Mouse (Mus musculus): ENCODE measurements around the gene Sh3bgrl2. TPM values are rescaled to one million over a fixed set of nuclear protein-coding genes. Genes with fewer than 3 reads are reported as not detected.

Sh3bgrl2 gene
- polyA plus RNA-seq, 1 experiment from 2014 or later: 11.0 TPM

GRCm38 (mm10) chr9:83600286-83601048, 52.3 kb downstream of the Sh3bgrl2 start:
- DNase-seq (ENCODE audit: low spot score): no peak
- H3K27me3 ChIP-seq (ENCODE audit: low read depth, poor library complexity, severe bottlenecking): no peaks in the 10 kb centered on the region
- no peaks in the 10 kb centered on the region for H3K9me3 ChIP-seq (replicated peaks)
- H3K4me3 ChIP-seq: no peak overlapping the region
- peak overlapping the region; percentile 71 for H3K27ac ChIP-seq (replicated peaks)
- no peaks in the 10 kb centered on the region for H3K36me3 ChIP-seq
- WGBS: 64% methylated on average over 10 of the region's 10 CpGs
- peaks cover 70% of the 10 kb centered on the region for H3K4me1 ChIP-seq

- no peak for DNase-seq (ENCODE audit: low spot score)
- no peaks in the 10 kb centered on the region for H3K36me3 ChIP-seq
- H3K27ac ChIP-seq (replicated peaks): peak overlapping the region; percentile 77
- H3K4me1 ChIP-seq: peaks cover 79% of the 10 kb centered on the region
- H3K27me3 ChIP-seq (ENCODE audit: low read depth, poor library complexity, severe bottlenecking): no peaks in the 10 kb centered on the region
- H3K9me3 ChIP-seq (replicated peaks): no peaks in the 10 kb centered on the region
- H3K4me3 ChIP-seq: no peak overlapping the region
- WGBS: 42% methylated on average over 6 of the region's 6 CpGs
Measured at GRCm38 (mm10) chr9:83602176-83602770, 54.1 kb downstream of the Sh3bgrl2 start.

GRCm38 (mm10) chr9:83603159-83603558, 55.0 kb downstream of the Sh3bgrl2 start:
- no peaks in the 10 kb centered on the region for H3K9me3 ChIP-seq (replicated peaks)
- no peak overlapping the region for H3K27ac ChIP-seq (replicated peaks)
- H3K27me3 ChIP-seq (ENCODE audit: low read depth, poor library complexity, severe bottlenecking): no peaks in the 10 kb centered on the region
- H3K4me1 ChIP-seq: peaks cover 85% of the 10 kb centered on the region
- 58% methylated on average over 2 of the region's 2 CpGs for WGBS
- no peaks in the 10 kb centered on the region for H3K36me3 ChIP-seq
- no peak for DNase-seq (ENCODE audit: low spot score)
- no peak overlapping the region for H3K4me3 ChIP-seq

- Histone ChIP-seq H3K27me3 (ENCODE audit: low read depth, poor library complexity, severe bottlenecking) (no peaks in the 10 kb centered on the region), H3K36me3 (no peaks in the 10 kb centered on the region), H3K27ac (replicated peaks) (peak overlapping the region; percentile 75), H3K9me3 (replicated peaks) (no peaks in the 10 kb centered on the region), H3K4me3 (no peak overlapping the region), H3K4me1 (peaks cover 85% of the 10 kb centered on the region)
- WGBS: 63% methylated on average over 8 of the region's 8 CpGs
- no peak for DNase-seq (ENCODE audit: low spot score)
Measured at GRCm38 (mm10) chr9:83605886-83606640, 57.9 kb downstream of the Sh3bgrl2 start.

- H3K9me3 ChIP-seq (replicated peaks): no peaks in the 10 kb centered on the region
- H3K27me3 ChIP-seq (ENCODE audit: low read depth, poor library complexity, severe bottlenecking): no peaks in the 10 kb centered on the region
- peak overlapping the region; percentile 63; the same call in 1 of the 2 replicates for H3K27ac ChIP-seq (replicated peaks)
- H3K4me3 ChIP-seq: no peak overlapping the region
- DNase-seq (ENCODE audit: low spot score): no peak
- peaks cover 85% of the 10 kb centered on the region for H3K4me1 ChIP-seq
- H3K36me3 ChIP-seq: no peaks in the 10 kb centered on the region
- WGBS: 83% methylated on average over 1 of the region's 1 CpGs
Measured at GRCm38 (mm10) chr9:83608135-83608534, 60.0 kb downstream of the Sh3bgrl2 start.

GRCm38 (mm10) chr9:83609422-83610297, 61.5 kb downstream of the Sh3bgrl2 start:
- Histone ChIP-seq H3K27me3 (ENCODE audit: low read depth, poor library complexity, severe bottlenecking) (no peaks in the 10 kb centered on the region), H3K27ac (replicated peaks) (peak overlapping the region; percentile 68; the same call in 1 of the 2 replicates), H3K36me3 (no peaks in the 10 kb centered on the region), H3K9me3 (replicated peaks) (no peaks in the 10 kb centered on the region), H3K4me3 (no peak overlapping the region), H3K4me1 (peaks cover 83% of the 10 kb centered on the region)
- 48% methylated on average over 9 of the region's 9 CpGs for WGBS
- peak; percentile 84 for DNase-seq (ENCODE audit: low spot score)

GRCm38 (mm10) chr9:83615912-83616585, 67.9 kb downstream of the Sh3bgrl2 start:
- DNase-seq (ENCODE audit: low spot score): no peak
- H3K4me1 ChIP-seq: peaks cover 48% of the 10 kb centered on the region
- H3K27me3 ChIP-seq (ENCODE audit: low read depth, poor library complexity, severe bottlenecking): no peaks in the 10 kb centered on the region
- H3K4me3 ChIP-seq: no peak overlapping the region
- H3K36me3 ChIP-seq: no peaks in the 10 kb centered on the region
- H3K27ac ChIP-seq (replicated peaks): 0 out of 2 replicates have a peak overlapping the region, but pooled peaks have one; percentile 38
- 65% methylated on average over 6 of the region's 6 CpGs for WGBS
- H3K9me3 ChIP-seq (replicated peaks): no peaks in the 10 kb centered on the region

GRCm38 (mm10) chr9:83616586-83617081, 68.5 kb downstream of the Sh3bgrl2 start:
- DNase-seq (ENCODE audit: low spot score): no peak
- 42% methylated on average over 7 of the region's 7 CpGs for WGBS
- H3K36me3 ChIP-seq: no peaks in the 10 kb centered on the region
- no peaks in the 10 kb centered on the region for H3K9me3 ChIP-seq (replicated peaks)
- no peak overlapping the region for H3K4me3 ChIP-seq
- H3K4me1 ChIP-seq: peaks cover 43% of the 10 kb centered on the region
- H3K27ac ChIP-seq (replicated peaks): 0 out of 2 replicates have a peak overlapping the region, but pooled peaks have one; percentile 38
- no peaks in the 10 kb centered on the region for H3K27me3 ChIP-seq (ENCODE audit: low read depth, poor library complexity, severe bottlenecking)

GRCm38 (mm10) chr9:83623455-83623854, 75.3 kb downstream of the Sh3bgrl2 start:
- Histone ChIP-seq H3K9me3 (replicated peaks) (no peaks in the 10 kb centered on the region), H3K36me3 (no peaks in the 10 kb centered on the region), H3K27ac (replicated peaks) (peak overlapping the region; percentile 76), H3K4me3 (no peak overlapping the region), H3K27me3 (ENCODE audit: low read depth, poor library complexity, severe bottlenecking) (no peaks in the 10 kb centered on the region), H3K4me1 (peaks cover 15% of the 10 kb centered on the region)
- no peak for DNase-seq (ENCODE audit: low spot score)
- 54% methylated on average over 6 of the region's 6 CpGs for WGBS

GRCm38 (mm10) chr9:83624193-83624592, 76.1 kb downstream of the Sh3bgrl2 start:
- H3K4me3 ChIP-seq: no peak overlapping the region
- WGBS: 86% methylated on average over 5 of the region's 5 CpGs
- H3K4me1 ChIP-seq: peaks cover 22% of the 10 kb centered on the region
- no peaks in the 10 kb centered on the region for H3K9me3 ChIP-seq (replicated peaks)
- DNase-seq (ENCODE audit: low spot score): no peak
- no peaks in the 10 kb centered on the region for H3K27me3 ChIP-seq (ENCODE audit: low read depth, poor library complexity, severe bottlenecking)
- no peaks in the 10 kb centered on the region for H3K36me3 ChIP-seq
- peak overlapping the region; percentile 76 for H3K27ac ChIP-seq (replicated peaks)

- 76% methylated on average over 5 of the region's 5 CpGs for WGBS
- no peaks in the 10 kb centered on the region for H3K9me3 ChIP-seq (replicated peaks)
- no peaks in the 10 kb centered on the region for H3K27me3 ChIP-seq (ENCODE audit: low read depth, poor library complexity, severe bottlenecking)
- no peak for DNase-seq (ENCODE audit: low spot score)
- peaks cover 25% of the 10 kb centered on the region for H3K4me1 ChIP-seq
- peak overlapping the region; percentile 50 for H3K27ac ChIP-seq (replicated peaks)
- no peak overlapping the region for H3K4me3 ChIP-seq
- H3K36me3 ChIP-seq: no peaks in the 10 kb centered on the region
Measured at GRCm38 (mm10) chr9:83625085-83625484, 77.0 kb downstream of the Sh3bgrl2 start.

Measured in midbrain, embryonic 10.5 days (tissue).